ENCODE assay signal across 9 mouse cellular contexts in the genomic region with DNA sequence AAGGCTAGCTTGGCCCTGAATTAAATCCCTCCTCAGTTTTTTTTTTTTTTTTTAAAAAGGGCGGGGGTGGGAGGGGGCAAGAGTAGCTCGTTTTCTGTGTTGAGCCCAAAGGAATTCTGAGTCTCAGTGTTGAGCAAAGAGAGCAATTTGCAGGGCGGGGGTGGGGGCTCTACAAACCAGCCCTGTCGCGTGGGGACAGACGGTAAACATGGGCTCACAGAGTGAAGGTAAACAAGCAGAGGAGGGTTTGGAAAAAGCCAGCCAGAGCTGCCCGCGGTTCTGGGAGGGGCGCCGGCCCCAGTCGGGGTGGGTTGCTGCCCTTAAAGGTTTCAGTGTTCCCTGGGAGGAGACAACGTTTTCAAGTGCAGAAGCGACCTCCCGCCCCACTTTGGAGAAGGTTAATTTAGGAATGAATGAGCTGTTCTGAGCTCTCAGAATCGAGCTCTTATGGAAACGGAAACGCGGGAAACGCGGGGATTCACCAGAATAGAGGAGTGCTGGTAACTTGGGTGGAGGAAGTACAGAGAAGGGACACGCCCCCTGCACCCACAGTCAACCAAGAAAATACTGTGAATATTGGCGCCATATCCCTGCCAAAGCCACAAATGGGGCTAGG. TPM values are rescaled to one million over a fixed set of nuclear protein-coding genes. Genes with fewer than 3 reads are reported as not detected.
DNase-seq lines count a peak whose midpoint lies in the region; ATAC-seq lines count a peak whose summit lies in the region.
"Had no signal": no experiment of that assay in that cellular context is flagged by ENCODE, and none has a peak within 500 bp of the region (broad histone marks: within the 10 kb centered on the region; RNA-seq: fewer than 3 reads in every experiment).

No protein-coding gene starts in this region.

- H3K27me3 ChIP-seq in heart, embryonic 10.5 days (ENCODE audit: insufficient read depth, poor library complexity, severe bottlenecking): no peaks in the 10 kb centered on the region
- no peaks in the 10 kb centered on the region for H3K27me3 ChIP-seq in liver, embryonic 13.5 days
- H3K27me3 ChIP-seq: Patski had no signal

- peak overlapping the region; percentile 63 for H3K4me3 ChIP-seq in heart, embryonic 10.5 days
- peak overlapping the region; percentile 64 for H3K4me3 ChIP-seq in liver, embryonic 13.5 days (replicated peaks)

- H3K9ac ChIP-seq in liver, embryonic 13.5 days: peak overlapping the region; percentile 74

- WGBS in heart, embryonic 10.5 days: 2% methylated on average over 22 of the region's 22 CpGs
- whole genome bisulfite sequencing in liver, embryonic 13.5 days (ENCODE audit: insufficient replicate concordance): under 1% methylated on average over 22 of the region's 22 CpGs

- H3K27ac ChIP-seq in heart, embryonic 10.5 days: peak overlapping the region; percentile 88
- H3K27ac ChIP-seq in liver, embryonic 13.5 days: peak overlapping the region; percentile 85

- DNase-seq in heart, embryonic 10.5 days (ENCODE audit: low spot score): no peak
- no peak for DNase-seq in heart, postnatal 4 days
- no peak for DNase-seq in liver, embryonic 13.5 days
- DNase-seq in neural tube, embryonic 10.5 days (ENCODE audit: extremely low spot score, low spot score): peak; percentile 58
- DNase-seq in urinary bladder, postnatal 4 days (ENCODE audit: low spot score in 2 of 2): no peak
- no peak for DNase-seq in MN1 (ENCODE audit: low spot score)

- peak overlapping the region; percentile 88 for H3K4me2 ChIP-seq in liver, embryonic 13.5 days

- H3K9me3 ChIP-seq in heart, embryonic 10.5 days: peaks cover 5% of the 10 kb centered on the region; the same call in 1 of the 2 replicates
- H3K9me3 ChIP-seq in liver, embryonic 13.5 days (replicated peaks): peaks cover 6% of the 10 kb centered on the region

- peak; percentile 81 for ATAC-seq in activated CD4-positive, CD25-positive, alpha-beta regulatory T cell, adult 4 months
- peak; percentile 71 for ATAC-seq in granulocyte monocyte progenitor cell, adult 5-6 weeks (replicated peaks; ENCODE audit: poor library complexity, severe bottlenecking)
- peak; percentile 57 for ATAC-seq in liver, embryonic 13.5 days (ENCODE audit: low read depth)
- ATAC-seq: Patski had no signal

- no peaks in the 10 kb centered on the region for H3K36me3 ChIP-seq in heart, embryonic 10.5 days
- H3K36me3 ChIP-seq in liver, embryonic 13.5 days: no peaks in the 10 kb centered on the region

- peaks cover 24% of the 10 kb centered on the region for H3K4me1 ChIP-seq in heart, embryonic 10.5 days
- H3K4me1 ChIP-seq in liver, embryonic 13.5 days (replicated peaks): peaks cover 51% of the 10 kb centered on the region

RNA-seq across cellular contexts. Expression of gene Tgm2, which starts 7.6 kb away (rescaled TPM):
- 134 and 256 TPM in 2 replicates for polyA plus RNA-seq in heart, embryonic 10.5 days (2016; fragmentation: Nextera tagmentation; extraction: Ambion mirVana)
- 100 to 1,000 TPM; 254 to 273 TPM for total RNA-seq in heart, postnatal 4 days (2021)
- 1 to 10 TPM; 2.1 to 5.4 TPM for polyA plus RNA-seq in activated CD4-positive, CD25-positive, alpha-beta regulatory T cell, adult 4 months (2017; shearing (Covaris generic))
- not detected in 2 replicates for total RNA-seq in granulocyte monocyte progenitor cell, adult 5-6 weeks (2014; fragmentation: Nextera tagmentation)
- total RNA-seq in granulocyte monocyte progenitor cell, adult 5-6 weeks (2017): 0.04 and 0.21 TPM in 2 replicates
- polyA plus RNA-seq in liver, embryonic 13.5 days (2015; fragmentation: Nextera tagmentation; extraction: Ambion mirVana): 63.8 and 68.2 TPM in 2 replicates

Comparison
In these comparisons a context has a peak if more than half of its experiments do, and no peak if none do; other contexts are left out.
1. RNA of gene Tgm2, which starts 7.6 kb away (polyA plus RNA-seq): 134 to 256 TPM in heart, embryonic 10.5 days and 63.8 to 68.2 TPM in liver, embryonic 13.5 days; 2.1 to 5.4 TPM in activated CD4-positive, CD25-positive, alpha-beta regulatory T cell, adult 4 months; every median in the first group is over 10 times any median in the second.
2. Peak in every context shown above with its lines, with median percentiles within 50 percentile points of each other: ATAC-seq.